Mouse (Mus musculus) liver, embryonic 12.5 days (tissue): Measurements from ENCODE around the gene Gm20661. TPM values are rescaled to one million over a fixed set of nuclear protein-coding genes. Genes with fewer than 3 reads are reported as not detected.

Source experiments
- ATAC-seq: fragments of 200-750 bp; cut with Nextera tagmentation; 2 replicates; pipeline ENCODE4 v1.8.0; 2017; ENCODE audit warnings: moderate number of reproducible peaks, mild to moderate bottlenecking, moderate library complexity
- H3K27ac ChIP-seq: fragments of 300-500 bp; sonication (generic); 2 replicates; pipeline ENCODE4 v1.5.1; 2016; ENCODE audit warnings: mild to moderate bottlenecking
- H3K27me3 ChIP-seq: fragments of 300-500 bp; sonication (generic); replicated peaks from 2 replicates; pipeline ENCODE4 v1.6.1; 2016; ENCODE audit warnings: mild to moderate bottlenecking, moderate library complexity
- H3K36me3 ChIP-seq: fragments of 300-500 bp; sonication (generic); 2 replicates; pipeline ENCODE4 v1.6.1; 2016; ENCODE audit warnings: mild to moderate bottlenecking, moderate library complexity
- H3K4me1 ChIP-seq: fragments of 300-500 bp; sonication (generic); 2 replicates; pipeline ENCODE4 v1.6.1; 2016
- H3K4me2 ChIP-seq: fragments of 300-500 bp; sonication (generic); 2 replicates; pipeline ENCODE4 v1.6.1; 2016; ENCODE audit warnings: mild to moderate bottlenecking, moderate library complexity
- H3K4me3 ChIP-seq: fragments of 300-500 bp; sonication (generic); 2 replicates; pipeline ENCODE4 v1.5.1; 2016; ENCODE audit warnings: mild to moderate bottlenecking, moderate library complexity
- H3K9ac ChIP-seq: fragments of 300-500 bp; sonication (generic); 2 replicates; pipeline ENCODE4 v1.6.1; 2016; ENCODE audit warnings: mild to moderate bottlenecking, moderate library complexity
- H3K9me3 ChIP-seq: fragments of 300-500 bp; sonication (generic); replicated peaks from 2 replicates; pipeline ENCODE4 v1.6.1; 2016; ENCODE audit warnings: mild to moderate bottlenecking, moderate library complexity
- WGBS: fragments of 180-500 bp; shearing (Covaris S2); methylation state at CpG from one replicate; pipeline ENCODE4 v1.1.7; 2016; ENCODE audit not compliant: insufficient replicate concordance; 5-methylcytosine and 5-hydroxymethylcytosine counted together
- polyA plus RNA-seq: library from polyadenylated mRNA; unstranded; fragments of >200 nt; fragmentation: Nextera tagmentation; extraction: Ambion mirVana; gene quantifications from 2 replicates; pipeline ENCODE4 v1.2.1, GENCODE M21; 2016

The Gm20661 gene
- polyA plus RNA-seq, 1 experiment from 2014 or later = 1.4 TPM

DNA sequence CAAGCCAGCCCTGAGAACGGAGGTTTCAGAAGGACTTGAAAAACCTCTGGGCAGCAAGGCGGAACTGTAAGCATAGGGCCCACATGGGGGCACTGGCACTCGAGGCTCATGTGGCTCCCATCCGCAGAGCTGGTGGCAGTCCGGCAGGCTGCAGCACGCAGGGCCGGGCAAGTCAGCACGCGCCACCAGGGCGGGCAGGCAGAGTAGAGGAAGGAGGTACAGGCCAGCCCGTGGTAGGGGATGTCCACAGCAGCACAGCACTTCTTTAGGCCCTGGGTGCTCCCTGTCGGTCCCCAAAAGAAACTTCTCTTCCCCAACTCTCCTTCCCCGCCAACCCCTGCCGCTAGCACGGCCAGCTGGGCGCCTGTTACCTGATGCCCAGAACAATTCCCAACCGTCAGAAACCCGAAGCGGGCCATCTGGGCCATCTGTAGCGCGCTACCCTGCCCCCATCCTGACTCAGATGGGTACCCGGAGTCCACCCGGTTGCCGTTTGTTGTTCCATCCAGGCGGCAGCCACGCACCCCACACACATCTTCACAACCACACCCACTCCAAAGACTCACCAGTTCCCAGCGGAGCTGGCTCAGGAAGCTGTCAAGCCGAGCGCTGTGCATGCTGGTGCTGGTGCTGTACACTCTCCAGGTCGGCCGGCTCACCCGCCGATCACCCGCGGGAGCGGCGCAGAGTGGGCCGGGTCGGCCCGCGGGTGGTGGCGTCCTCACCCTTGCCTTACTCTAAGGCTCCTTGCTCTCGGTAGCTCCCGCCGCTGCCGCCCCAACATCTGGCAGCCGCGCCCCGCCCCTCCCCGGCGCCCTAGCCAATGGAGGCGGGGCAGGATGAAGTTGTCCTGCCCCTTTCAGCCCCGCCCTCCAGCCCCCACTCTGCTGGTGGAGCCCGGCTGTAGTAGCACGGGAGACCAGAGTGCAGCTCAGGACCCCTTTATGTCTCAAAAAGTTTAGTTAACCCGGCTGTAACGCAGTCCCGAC lies 2.6 kb downstream of the Gm20661 start, which contains the start of gene Inka1:
Gene Inka1 (minus strand): TSS at position 749 of the 989 bp plus-strand sequence.
- H3K4me3 ChIP-seq = peak within 1 kb of the TSS; percentile 82
- H3K4me2 ChIP-seq = peak within 1 kb of the TSS; percentile 86
- peaks cover 78% of the 10 kb centered on the region for H3K4me1 ChIP-seq
- H3K27ac ChIP-seq = peak within 1 kb of the TSS; percentile 98
- peak within 1 kb of the TSS; percentile 93 for H3K9ac ChIP-seq
- peak; percentile 75 for ATAC-seq
- no peaks in the 10 kb centered on the region for H3K27me3 ChIP-seq
- H3K36me3 ChIP-seq = peaks cover 45% of the 10 kb centered on the region
- WGBS = under 1% methylated on average over 58 of the region's 58 CpGs
- H3K9me3 ChIP-seq = no peaks in the 10 kb centered on the region

DNA sequence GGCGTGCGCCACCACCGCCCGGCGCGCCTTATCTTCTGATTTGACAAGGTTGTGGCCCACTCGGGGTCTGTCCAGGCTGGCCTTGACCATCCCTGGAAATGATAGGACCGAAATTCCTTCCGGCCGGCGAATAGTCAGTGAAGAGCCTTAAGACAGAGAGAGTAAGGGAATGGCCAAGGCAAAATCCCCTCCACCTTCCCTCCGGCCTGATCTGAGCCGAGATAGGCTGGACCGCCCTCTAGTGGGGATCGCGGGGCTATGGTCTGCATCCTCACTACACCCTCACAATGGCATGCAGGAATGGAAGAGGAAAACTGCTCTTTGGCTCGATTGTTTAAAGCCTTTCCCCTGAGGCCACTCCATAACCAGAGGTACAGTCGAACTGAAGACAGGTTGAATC lies 3.5 kb downstream of the Gm20661 start:
- Histone ChIP-seq H3K4me1 (peaks cover 68% of the 10 kb centered on the region), H3K9ac (peak overlapping the region; percentile 93), H3K9me3 (no peaks in the 10 kb centered on the region), H3K36me3 (peaks cover 36% of the 10 kb centered on the region), H3K4me2 (peak overlapping the region; percentile 86), H3K4me3 (peak overlapping the region; percentile 82), H3K27me3 (no peaks in the 10 kb centered on the region), H3K27ac (peak overlapping the region; percentile 98)
- ATAC-seq = no peak
- 1% methylated on average over 18 of the region's 18 CpGs for WGBS

DNA sequence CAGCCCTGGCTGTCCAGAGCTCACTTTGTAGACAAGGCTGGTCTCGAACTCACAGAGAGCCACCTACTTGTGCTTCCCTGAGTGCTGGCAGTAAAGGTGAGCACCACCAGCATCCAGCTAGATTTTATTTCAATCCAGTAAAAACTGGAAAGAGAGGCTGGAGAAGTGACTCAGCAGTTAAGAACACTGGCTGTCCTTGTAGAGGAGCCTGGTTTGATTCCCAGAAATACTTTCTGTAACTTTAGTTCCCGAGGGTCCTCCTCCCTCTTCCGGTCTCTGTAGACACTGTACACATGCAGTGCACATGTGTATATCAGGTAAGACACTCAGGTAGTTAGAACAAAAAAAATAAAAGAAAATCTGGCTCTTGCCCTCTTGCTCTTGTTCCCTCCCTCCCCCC lies 5.1 kb downstream of the Gm20661 start:
- Histone ChIP-seq H3K27ac (no peak overlapping the region), H3K9ac (no peak overlapping the region), H3K4me2 (no peak overlapping the region), H3K27me3 (no peaks in the 10 kb centered on the region), H3K4me3 (no peak overlapping the region), H3K4me1 (peaks cover 52% of the 10 kb centered on the region), H3K36me3 (peaks cover 20% of the 10 kb centered on the region), H3K9me3 (no peaks in the 10 kb centered on the region)
- no peak for ATAC-seq
- 59% methylated on average over 3 of the region's 3 CpGs for WGBS

DNA sequence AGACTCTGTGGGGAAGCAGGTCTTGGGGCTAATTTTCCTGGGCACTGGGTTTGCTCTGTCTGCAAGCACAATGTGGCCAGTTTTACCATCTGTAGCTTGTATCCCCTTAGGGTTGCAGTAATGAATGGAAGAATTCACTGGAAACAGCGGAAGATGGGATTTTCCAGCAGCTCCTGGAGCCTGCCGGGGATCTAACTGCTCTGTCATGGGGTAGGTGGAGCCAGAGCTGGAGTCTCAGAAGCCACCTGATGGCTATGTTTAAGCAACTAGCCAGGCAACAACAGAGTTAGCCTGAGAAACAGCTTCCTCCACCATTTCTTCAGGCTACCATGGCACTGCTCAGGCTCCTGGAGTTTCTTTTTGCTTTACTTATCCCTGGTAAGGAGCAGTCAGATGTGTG lies 9.3 kb downstream of the Gm20661 start, which contains the start of gene Cdhr4:
Gene Cdhr4 (plus strand): TSS at position 301 of the 400 bp plus-strand sequence.
- Histone ChIP-seq H3K27me3 (no peaks in the 10 kb centered on the region), H3K27ac (no peak within 1 kb of the TSS), H3K36me3 (no peaks in the 10 kb centered on the region), H3K9me3 (no peaks in the 10 kb centered on the region), H3K4me2 (no peak within 1 kb of the TSS), H3K4me3 (no peak within 1 kb of the TSS), H3K9ac (no peak within 1 kb of the TSS), H3K4me1 (peaks cover 22% of the 10 kb centered on the region)
- WGBS = 68% methylated on average over 2 of the region's 2 CpGs
- no peak for ATAC-seq

DNA sequence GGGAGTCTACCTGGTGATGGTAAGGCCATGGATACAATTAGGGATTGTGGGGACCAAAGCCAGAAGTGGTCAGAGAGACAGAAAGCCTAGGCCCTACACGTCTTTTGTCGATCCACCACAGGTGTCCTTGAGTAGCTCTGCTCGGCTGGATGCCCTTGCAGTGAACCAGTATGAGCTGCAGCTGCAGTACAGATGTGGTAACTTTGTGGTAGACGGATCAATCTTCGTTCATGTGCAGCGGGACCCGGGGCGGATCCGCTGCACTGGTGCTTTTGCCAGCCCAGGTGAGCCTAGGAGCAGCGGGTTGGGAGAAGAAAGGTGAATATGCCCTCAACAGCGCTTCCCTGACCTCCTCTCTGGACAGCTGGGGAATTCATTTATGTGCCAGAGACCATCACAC lies 10.2 kb downstream of the Gm20661 start:
- Histone ChIP-seq H3K4me2 (no peak overlapping the region), H3K27ac (no peak overlapping the region), H3K4me1 (peaks cover 15% of the 10 kb centered on the region), H3K36me3 (no peaks in the 10 kb centered on the region), H3K9ac (no peak overlapping the region), H3K27me3 (no peaks in the 10 kb centered on the region), H3K4me3 (no peak overlapping the region), H3K9me3 (no peaks in the 10 kb centered on the region)
- no peak for ATAC-seq
- WGBS = 83% methylated on average over 11 of the region's 11 CpGs

DNA sequence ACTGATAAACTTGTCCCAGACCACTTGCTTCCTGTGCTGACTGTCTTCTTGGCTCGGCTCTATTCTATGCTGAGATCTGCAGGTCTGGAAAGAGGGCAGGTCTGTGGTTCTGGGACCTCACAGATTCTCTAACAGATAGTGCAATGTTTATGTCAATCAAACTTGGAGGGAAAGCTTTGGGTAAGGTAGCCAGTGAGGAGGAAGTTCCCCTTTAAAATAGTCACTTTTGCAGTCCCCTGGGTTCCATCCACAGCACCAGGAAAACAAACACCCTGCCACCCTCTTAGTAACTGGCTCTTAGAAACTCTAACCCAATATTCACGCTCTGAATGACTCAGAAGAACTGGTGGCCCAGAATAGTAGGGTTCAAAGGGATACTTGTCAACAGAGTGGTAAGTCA lies 11.6 kb downstream of the Gm20661 start:
- no peaks in the 10 kb centered on the region for H3K9me3 ChIP-seq
- no peaks in the 10 kb centered on the region for H3K36me3 ChIP-seq
- H3K9ac ChIP-seq = no peak overlapping the region
- H3K27me3 ChIP-seq = no peaks in the 10 kb centered on the region
- H3K4me3 ChIP-seq = no peak overlapping the region
- WGBS = 20% methylated on average over 2 of the region's 2 CpGs
- H3K4me1 ChIP-seq = peaks cover 10% of the 10 kb centered on the region
- H3K27ac ChIP-seq = no peak overlapping the region
- no peak overlapping the region for H3K4me2 ChIP-seq
- no peak for ATAC-seq

DNA sequence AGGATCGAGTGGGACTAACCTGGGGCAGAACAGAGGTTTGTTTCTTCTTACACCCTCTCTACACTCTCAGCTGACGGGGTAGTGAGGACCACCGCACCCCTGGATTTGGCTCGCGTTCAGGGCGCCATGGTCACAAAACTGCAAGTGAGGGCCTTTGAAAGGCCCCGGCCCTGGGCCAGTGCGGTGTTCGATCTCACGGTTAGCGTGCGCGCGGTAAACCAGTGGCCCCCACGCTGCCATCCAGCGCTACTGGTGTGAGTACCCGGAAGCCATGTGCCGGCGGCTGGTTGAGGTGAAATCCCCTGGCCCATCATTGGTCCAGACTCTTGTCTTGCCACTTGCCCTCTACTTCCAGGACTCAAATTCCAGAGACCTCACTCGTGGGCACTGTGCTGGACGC lies 12.7 kb downstream of the Gm20661 start:
- H3K9ac ChIP-seq = no peak overlapping the region
- no peaks in the 10 kb centered on the region for H3K27me3 ChIP-seq
- no peak overlapping the region for H3K27ac ChIP-seq
- no peaks in the 10 kb centered on the region for H3K36me3 ChIP-seq
- H3K4me2 ChIP-seq = no peak overlapping the region
- H3K4me3 ChIP-seq = no peak overlapping the region
- no peaks in the 10 kb centered on the region for H3K4me1 ChIP-seq
- ATAC-seq = no peak
- whole genome bisulfite sequencing = 92% methylated on average over 21 of the region's 21 CpGs
- H3K9me3 ChIP-seq = no peaks in the 10 kb centered on the region

DNA sequence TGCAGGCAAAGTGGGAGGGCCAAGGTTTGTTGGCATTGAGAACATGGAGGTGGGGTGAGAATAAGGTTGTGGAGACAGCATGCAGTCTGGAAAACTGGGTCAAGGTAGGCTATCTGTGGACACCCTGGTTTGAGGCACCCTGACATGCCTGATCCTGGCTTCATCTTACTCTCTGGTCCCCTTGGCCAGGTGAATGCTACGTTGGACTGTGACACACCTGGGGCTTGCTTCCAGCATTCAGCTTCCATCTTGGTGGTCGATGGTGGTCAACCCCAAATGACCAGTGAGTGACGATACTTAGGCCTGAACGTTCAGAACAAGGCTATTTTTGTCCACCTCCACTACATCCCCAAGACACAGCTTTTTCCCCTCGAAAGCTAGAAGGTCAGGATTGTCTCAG lies 13.2 kb downstream of the Gm20661 start, which contains the start of gene Gm20662:
Gene Gm20662 (plus strand): TSS at position 301 of the 400 bp plus-strand sequence.
- no peak for ATAC-seq
- H3K27me3 ChIP-seq = no peaks in the 10 kb centered on the region
- no peak within 1 kb of the TSS for H3K4me2 ChIP-seq
- no peaks in the 10 kb centered on the region for H3K36me3 ChIP-seq
- no peak within 1 kb of the TSS for H3K27ac ChIP-seq
- WGBS = 81% methylated on average over 5 of the region's 5 CpGs
- H3K4me3 ChIP-seq = no peak within 1 kb of the TSS
- 0 out of 2 replicates have a peak, but pooled peaks cover 1% of the 10 kb centered on the region for H3K4me1 ChIP-seq
- no peaks in the 10 kb centered on the region for H3K9me3 ChIP-seq
- no peak within 1 kb of the TSS; the same call in 1 of the 2 replicates for H3K9ac ChIP-seq

DNA sequence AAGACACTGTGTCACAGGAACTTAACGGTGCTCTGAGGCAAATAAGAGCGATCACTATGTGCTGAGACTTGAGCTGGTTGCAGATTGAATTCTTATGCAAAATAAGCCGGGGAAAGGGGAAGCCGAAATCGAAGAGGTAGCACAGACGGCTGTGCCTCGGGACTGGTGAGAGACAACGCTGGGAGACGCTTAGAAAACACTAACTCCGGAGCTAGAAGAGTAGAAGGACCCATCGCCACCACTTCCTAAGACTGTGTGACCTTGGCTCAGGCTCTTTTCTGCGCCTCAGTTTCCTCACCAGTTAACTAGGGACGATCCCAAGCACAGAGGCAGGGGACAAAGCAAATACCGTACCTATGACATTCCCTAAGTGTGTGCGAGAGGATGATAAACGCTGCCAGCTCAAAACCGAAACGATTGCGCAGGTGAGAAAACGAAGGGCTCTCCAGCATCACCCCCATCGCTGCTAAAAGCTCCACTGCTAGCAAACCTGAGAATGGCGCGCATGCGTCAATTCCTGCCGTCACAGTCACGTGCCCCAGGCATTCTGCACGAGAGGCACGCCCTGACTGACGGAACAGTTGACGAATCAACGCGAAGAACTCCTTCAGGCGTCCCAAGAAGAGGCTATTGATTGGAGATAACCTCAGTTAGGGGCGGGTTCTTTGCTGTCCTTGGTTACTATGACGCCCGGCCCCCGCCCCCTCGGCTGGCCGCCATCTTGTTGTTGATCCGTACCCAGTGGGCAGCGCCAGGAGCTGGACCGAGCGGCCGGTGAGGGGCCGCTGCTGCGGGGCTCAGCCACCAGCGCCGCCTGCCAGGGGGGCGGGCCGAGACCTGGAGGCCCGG lies 19.3 kb downstream of the Gm20661 start, which contains the start of gene Ip6k1:
Gene Ip6k1 (plus strand): TSS at position 580 of the 849 bp plus-strand sequence.
- H3K4me1 ChIP-seq = peaks cover 45% of the 10 kb centered on the region
- H3K4me2 ChIP-seq = peak within 1 kb of the TSS; percentile 85
- H3K36me3 ChIP-seq = peaks cover 9% of the 10 kb centered on the region
- under 1% methylated on average over 51 of the region's 51 CpGs for WGBS
- no peaks in the 10 kb centered on the region for H3K27me3 ChIP-seq
- peak within 1 kb of the TSS; percentile 90 for H3K4me3 ChIP-seq
- peak within 1 kb of the TSS; percentile 95 for H3K27ac ChIP-seq
- peak within 1 kb of the TSS; percentile 98 for H3K9ac ChIP-seq
- no peaks in the 10 kb centered on the region for H3K9me3 ChIP-seq
- peak; percentile 97 for ATAC-seq

DNA sequence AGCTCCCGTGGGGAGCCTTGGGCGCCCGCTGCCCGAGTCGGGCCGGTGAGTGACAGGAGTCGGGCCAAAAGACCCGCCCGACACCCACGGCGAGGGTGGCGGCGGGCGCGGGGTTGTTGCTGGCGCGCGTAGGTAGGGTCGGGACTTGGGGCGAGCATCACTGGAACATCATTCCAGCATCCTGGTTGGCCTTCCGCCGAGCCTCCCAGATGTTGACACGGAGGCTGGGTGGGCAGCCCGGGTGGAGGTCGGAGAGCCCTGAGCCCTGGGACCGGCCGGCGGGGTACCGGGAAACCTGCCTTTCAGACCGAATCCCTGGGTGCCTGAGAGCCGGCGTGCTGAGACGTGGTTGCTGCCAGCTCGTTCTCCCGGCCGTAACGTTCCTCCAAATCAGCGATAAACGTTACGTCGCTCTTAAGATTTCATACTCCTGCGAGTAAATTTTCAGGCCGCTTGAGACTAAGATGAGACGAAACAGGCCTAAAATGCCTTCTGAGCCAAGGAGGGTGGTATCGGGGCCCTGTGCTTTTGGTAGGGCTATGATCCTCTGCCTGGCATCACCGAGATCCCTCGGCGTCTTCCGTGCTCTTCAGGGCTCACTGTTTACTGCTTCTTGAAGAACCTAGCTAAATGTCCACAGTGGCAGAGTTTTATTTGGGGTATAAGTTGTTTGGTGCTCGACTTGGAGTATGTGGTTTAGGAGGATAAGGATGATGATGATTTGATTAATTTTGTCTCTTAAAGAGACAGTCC lies 20.1 kb downstream of the Gm20661 start:
- under 1% methylated on average over 50 of the region's 50 CpGs for WGBS
- Histone ChIP-seq H3K4me2 (peak overlapping the region; percentile 79), H3K27ac (peak overlapping the region; percentile 95), H3K4me1 (peaks cover 52% of the 10 kb centered on the region), H3K9me3 (no peaks in the 10 kb centered on the region), H3K4me3 (peak overlapping the region; percentile 90), H3K27me3 (no peaks in the 10 kb centered on the region), H3K9ac (peak overlapping the region; percentile 98), H3K36me3 (peaks cover 9% of the 10 kb centered on the region)
- ATAC-seq = peak; percentile 61

DNA sequence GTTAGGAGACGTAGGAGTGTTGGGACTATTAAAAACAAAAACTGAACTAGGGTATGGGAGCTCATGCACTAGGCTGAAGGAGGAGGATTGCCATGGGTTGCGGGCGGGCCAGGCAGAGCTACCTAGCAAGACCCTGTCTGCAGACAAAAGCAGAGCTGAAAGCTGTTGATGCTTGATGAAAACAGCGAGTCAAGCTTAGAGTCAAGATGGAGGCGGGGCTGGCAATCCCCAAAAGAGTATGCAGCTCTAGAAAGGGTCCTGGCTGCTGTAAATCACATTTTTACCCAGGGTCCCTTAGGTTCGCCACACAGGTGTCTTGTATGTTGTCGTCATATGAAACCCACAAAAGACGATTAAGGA lies 20.7 kb downstream of the Gm20661 start:
- H3K4me1 ChIP-seq = peaks cover 58% of the 10 kb centered on the region
- peak overlapping the region; percentile 95 for H3K27ac ChIP-seq
- H3K9me3 ChIP-seq = no peaks in the 10 kb centered on the region
- ATAC-seq = no peak
- H3K36me3 ChIP-seq = peaks cover 9% of the 10 kb centered on the region
- 24% methylated on average over 8 of the region's 8 CpGs for WGBS
- H3K4me2 ChIP-seq = peak overlapping the region; percentile 79
- no peaks in the 10 kb centered on the region for H3K27me3 ChIP-seq
- peak overlapping the region; percentile 98 for H3K9ac ChIP-seq
- peak overlapping the region; percentile 90 for H3K4me3 ChIP-seq
